Mouse (Mus musculus) thymus, postnatal 0 days (tissue): ENCODE measurements at regions not wholly inside any gene's neighbourhood (a gene's known extent, or its start where the extent isn't known, plus 50 kb on each side); places are given as distances from the start of the nearest gene placed in this dataset.

ENCODE experiments used
- DNase-seq: peaks from one replicate; pipeline ENCODE4 v3.0.0-alpha.2; 2015; ENCODE audit warnings: low spot score

GRCm38 (mm10) chr6:43021967-43022366 lies 73.1 kb downstream of the Olfr444 start:
- peak; percentile 18 for DNase-seq
